Mouse (Mus musculus) forebrain, embryonic 16.5 days (tissue): ENCODE results near the gene Vsig4. TPM values are rescaled to one million over a fixed set of nuclear protein-coding genes. Genes with fewer than 3 reads are reported as not detected.

ENCODE experiments used
- ATAC-seq: fragments of 200-750 bp; cut with Nextera tagmentation; 2 replicates; pipeline ENCODE4 v1.8.0; 2017; ENCODE audit warnings: mild to moderate bottlenecking, moderate library complexity
- H3K27ac ChIP-seq: fragments of 300-500 bp; sonication (generic); 2 replicates; pipeline ENCODE4 v1.5.1; 2014; ENCODE audit warnings: low read length, control low read depth
- H3K27me3 ChIP-seq: fragments of 300-500 bp; sonication (generic); replicated peaks from 2 replicates; pipeline ENCODE4 v1.6.1; 2014; ENCODE audit warnings: low read length; ENCODE audit not compliant: control insufficient read depth, insufficient read depth
- H3K36me3 ChIP-seq: fragments of 300-500 bp; sonication (generic); 2 replicates; pipeline ENCODE4 v1.6.1; 2014; ENCODE audit not compliant: control insufficient read depth, insufficient read depth
- H3K4me1 ChIP-seq: fragments of 300-500 bp; sonication (generic); replicated peaks from 2 replicates; pipeline ENCODE4 v1.6.1; 2014; ENCODE audit warnings: low read length; ENCODE audit not compliant: control insufficient read depth, insufficient read depth
- H3K4me2 ChIP-seq: fragments of 300-500 bp; sonication (generic); 2 replicates; pipeline ENCODE4 v1.6.1; 2014; ENCODE audit warnings: mild to moderate bottlenecking, low read length, control low read depth
- H3K4me3 ChIP-seq: fragments of 300-500 bp; sonication (generic); replicated peaks from 2 replicates; pipeline ENCODE4 v1.5.1; 2014; ENCODE audit warnings: mild to moderate bottlenecking, low read length, control low read depth
- H3K9ac ChIP-seq: fragments of 300-500 bp; sonication (generic); replicated peaks from 2 replicates; pipeline ENCODE4 v1.6.1; 2014; ENCODE audit warnings: low read depth, low read length, control low read depth
- H3K9me3 ChIP-seq: fragments of 300-500 bp; sonication (generic); 2 replicates; pipeline ENCODE4 v1.6.1; 2016; ENCODE audit warnings: low read length; ENCODE audit not compliant: control insufficient read depth
- WGBS: fragments of 180-500 bp; shearing (Covaris S2); extraction: QIAGEN DNeasy Blood & Tissue Kit; methylation state at CpG from one replicate; pipeline ENCODE4 v1.1.7; 2014; 5-methylcytosine and 5-hydroxymethylcytosine counted together
- polyA plus RNA-seq: library from polyadenylated mRNA; unstranded; fragments of >200 nt; fragmentation: Nextera tagmentation; extraction: Ambion mirVana; gene quantifications from 2 replicates; pipeline ENCODE4 v1.2.1, GENCODE M21; 2015

Vsig4 gene
- not detected in 2 replicates for polyA plus RNA-seq

GRCm38 (mm10) chrX:96293338-96293737, at the start of gene Vsig4:
Gene Vsig4 (minus strand): TSS chrX:96293438.
- no peaks in the 10 kb centered on the region for H3K27me3 ChIP-seq
- 96% methylated on average over 3 of the region's 3 CpGs for WGBS
- H3K4me2 ChIP-seq = no peak within 1 kb of the TSS
- no peaks in the 10 kb centered on the region for H3K36me3 ChIP-seq
- no peaks in the 10 kb centered on the region for H3K4me1 ChIP-seq
- no peak within 1 kb of the TSS for H3K9ac ChIP-seq
- H3K27ac ChIP-seq = no peak within 1 kb of the TSS
- no peak for ATAC-seq
- no peaks in the 10 kb centered on the region for H3K9me3 ChIP-seq
- H3K4me3 ChIP-seq = no peak within 1 kb of the TSS

- H3K9ac ChIP-seq = no peak overlapping the region
- H3K4me2 ChIP-seq = no peak overlapping the region
- 77% methylated on average over 2 of the region's 2 CpGs for WGBS
- no peaks in the 10 kb centered on the region for H3K27me3 ChIP-seq
- H3K36me3 ChIP-seq = no peaks in the 10 kb centered on the region
- H3K9me3 ChIP-seq = no peaks in the 10 kb centered on the region
- no peak overlapping the region for H3K4me3 ChIP-seq
- H3K4me1 ChIP-seq = no peaks in the 10 kb centered on the region
- ATAC-seq = no peak
- no peak overlapping the region for H3K27ac ChIP-seq
Observed at GRCm38 (mm10) chrX:96339108-96339507, 45.9 kb upstream of the Vsig4 start.

GRCm38 (mm10) chrX:96329764-96330163, 36.5 kb upstream of the Vsig4 start:
- no peak for ATAC-seq
- 56% methylated on average over 4 of the region's 4 CpGs for WGBS
- Histone ChIP-seq H3K4me2 (no peak overlapping the region), H3K27ac (no peak overlapping the region), H3K36me3 (no peaks in the 10 kb centered on the region), H3K9ac (no peak overlapping the region), H3K4me3 (no peak overlapping the region), H3K9me3 (no peaks in the 10 kb centered on the region), H3K27me3 (no peaks in the 10 kb centered on the region), H3K4me1 (no peaks in the 10 kb centered on the region)

- Histone ChIP-seq H3K4me1 (no peaks in the 10 kb centered on the region), H3K9ac (no peak overlapping the region), H3K4me3 (no peak overlapping the region), H3K36me3 (no peaks in the 10 kb centered on the region), H3K27ac (no peak overlapping the region), H3K9me3 (no peaks in the 10 kb centered on the region), H3K4me2 (no peak overlapping the region), H3K27me3 (no peaks in the 10 kb centered on the region)
- no peak for ATAC-seq
Observed at GRCm38 (mm10) chrX:96256509-96256908, 36.7 kb downstream of the Vsig4 start.

GRCm38 (mm10) chrX:96239644-96240043, 53.6 kb downstream of the Vsig4 start:
- WGBS = 65% methylated on average over 2 of the region's 2 CpGs
- H3K36me3 ChIP-seq = no peaks in the 10 kb centered on the region
- no peak overlapping the region for H3K27ac ChIP-seq
- H3K9ac ChIP-seq = no peak overlapping the region
- no peak overlapping the region for H3K4me3 ChIP-seq
- no peaks in the 10 kb centered on the region for H3K27me3 ChIP-seq
- ATAC-seq = no peak
- H3K4me2 ChIP-seq = no peak overlapping the region
- no peaks in the 10 kb centered on the region for H3K9me3 ChIP-seq
- H3K4me1 ChIP-seq = no peaks in the 10 kb centered on the region

- Histone ChIP-seq H3K4me2 (no peak overlapping the region), H3K27ac (no peak overlapping the region), H3K9me3 (no peaks in the 10 kb centered on the region), H3K4me3 (no peak overlapping the region), H3K36me3 (no peaks in the 10 kb centered on the region), H3K9ac (no peak overlapping the region), H3K27me3 (no peaks in the 10 kb centered on the region), H3K4me1 (no peaks in the 10 kb centered on the region)
- WGBS = 88% methylated on average over 1 of the region's 1 CpGs
- ATAC-seq = no peak
Observed at GRCm38 (mm10) chrX:96239037-96239436, 54.2 kb downstream of the Vsig4 start.

- Histone ChIP-seq H3K4me3 (no peak overlapping the region), H3K4me2 (no peak overlapping the region)
- WGBS = 84% methylated on average over 1 of the region's 1 CpGs
Observed at GRCm38 (mm10) chrX:96235775-96236174, 57.5 kb downstream of the Vsig4 start.

GRCm38 (mm10) chrX:96227030-96227429, 66.2 kb downstream of the Vsig4 start:
- H3K27ac ChIP-seq = no peak overlapping the region
- no peaks in the 10 kb centered on the region for H3K9me3 ChIP-seq
- no peak overlapping the region for H3K9ac ChIP-seq
- no peak for ATAC-seq
- H3K27me3 ChIP-seq = no peaks in the 10 kb centered on the region
- no peak overlapping the region for H3K4me2 ChIP-seq
- no peaks in the 10 kb centered on the region for H3K36me3 ChIP-seq
- no peaks in the 10 kb centered on the region for H3K4me1 ChIP-seq
- no peak overlapping the region for H3K4me3 ChIP-seq

More at GRCm38 (mm10) chrX:96235775-96236174, 57.5 kb downstream of the Vsig4 start:
- H3K27me3 ChIP-seq = no peaks in the 10 kb centered on the region
- no peak overlapping the region for H3K27ac ChIP-seq
- no peak overlapping the region for H3K9ac ChIP-seq
- no peaks in the 10 kb centered on the region for H3K4me1 ChIP-seq
- H3K36me3 ChIP-seq = no peaks in the 10 kb centered on the region
- no peak for ATAC-seq
- no peaks in the 10 kb centered on the region for H3K9me3 ChIP-seq

- Histone ChIP-seq H3K4me1 (no peaks in the 10 kb centered on the region), H3K9ac (no peak overlapping the region), H3K27me3 (no peaks in the 10 kb centered on the region), H3K27ac (no peak overlapping the region), H3K36me3 (no peaks in the 10 kb centered on the region), H3K9me3 (no peaks in the 10 kb centered on the region), H3K4me2 (no peak overlapping the region), H3K4me3 (no peak overlapping the region)
- ATAC-seq = no peak
Observed at GRCm38 (mm10) chrX:96225474-96225873, 67.8 kb downstream of the Vsig4 start.

- H3K9ac ChIP-seq = no peak overlapping the region
- H3K9me3 ChIP-seq = no peaks in the 10 kb centered on the region
- H3K36me3 ChIP-seq = no peaks in the 10 kb centered on the region
- H3K4me2 ChIP-seq = no peak overlapping the region
- no peak for ATAC-seq
- no peak overlapping the region for H3K27ac ChIP-seq
- no peaks in the 10 kb centered on the region for H3K27me3 ChIP-seq
- H3K4me3 ChIP-seq = no peak overlapping the region
- H3K4me1 ChIP-seq = no peaks in the 10 kb centered on the region
- 79% methylated on average over 6 of the region's 6 CpGs for WGBS
Observed at GRCm38 (mm10) chrX:96224210-96224609, 69.0 kb downstream of the Vsig4 start.
